Mouse (Mus musculus): Measurements from ENCODE around the gene Nr2f6.
A peak's percentile ranks its signal among the peaks of the same experiment; 100 is the strongest.

The Nr2f6 gene

GRCm38 (mm10) chr8:71388267-71388666 lies 6.5 kb upstream of the Nr2f6 start:
- no peak for DNase-seq (ENCODE audit: low read depth)

- DNase-seq (ENCODE audit: low read depth): no peak
Measured at GRCm38 (mm10) chr8:71385212-71385835, 3.6 kb upstream of the Nr2f6 start.

GRCm38 (mm10) chr8:71383860-71384259 lies 2.1 kb upstream of the Nr2f6 start:
- DNase-seq (ENCODE audit: low read depth): no peak

DNA sequence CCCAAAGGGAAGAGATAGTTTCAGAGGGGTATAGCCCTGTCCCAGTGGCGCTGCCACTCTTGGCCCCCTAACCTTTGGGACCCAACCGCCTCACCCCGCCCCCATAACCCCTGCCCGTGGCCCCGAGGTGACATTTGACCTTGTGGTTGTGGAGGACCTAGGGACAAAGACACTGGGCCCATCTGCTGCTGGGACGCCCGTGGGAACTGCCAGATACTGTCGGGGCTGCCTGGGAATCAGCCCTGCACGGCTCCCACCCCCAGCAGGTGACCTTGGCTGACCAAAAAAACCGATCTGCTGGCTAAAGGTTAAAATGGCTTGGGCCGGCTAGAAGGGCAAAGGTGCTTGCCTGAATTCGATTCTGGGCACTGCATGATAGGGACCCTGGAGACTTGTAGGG lies 1.6 kb upstream of the Nr2f6 start:
- no peak for DNase-seq (ENCODE audit: low read depth)

GRCm38 (mm10) chr8:71381971-71382961 lies 506 bp upstream of the Nr2f6 start:
- peak; percentile 95 for DNase-seq (ENCODE audit: low read depth)

DNA sequence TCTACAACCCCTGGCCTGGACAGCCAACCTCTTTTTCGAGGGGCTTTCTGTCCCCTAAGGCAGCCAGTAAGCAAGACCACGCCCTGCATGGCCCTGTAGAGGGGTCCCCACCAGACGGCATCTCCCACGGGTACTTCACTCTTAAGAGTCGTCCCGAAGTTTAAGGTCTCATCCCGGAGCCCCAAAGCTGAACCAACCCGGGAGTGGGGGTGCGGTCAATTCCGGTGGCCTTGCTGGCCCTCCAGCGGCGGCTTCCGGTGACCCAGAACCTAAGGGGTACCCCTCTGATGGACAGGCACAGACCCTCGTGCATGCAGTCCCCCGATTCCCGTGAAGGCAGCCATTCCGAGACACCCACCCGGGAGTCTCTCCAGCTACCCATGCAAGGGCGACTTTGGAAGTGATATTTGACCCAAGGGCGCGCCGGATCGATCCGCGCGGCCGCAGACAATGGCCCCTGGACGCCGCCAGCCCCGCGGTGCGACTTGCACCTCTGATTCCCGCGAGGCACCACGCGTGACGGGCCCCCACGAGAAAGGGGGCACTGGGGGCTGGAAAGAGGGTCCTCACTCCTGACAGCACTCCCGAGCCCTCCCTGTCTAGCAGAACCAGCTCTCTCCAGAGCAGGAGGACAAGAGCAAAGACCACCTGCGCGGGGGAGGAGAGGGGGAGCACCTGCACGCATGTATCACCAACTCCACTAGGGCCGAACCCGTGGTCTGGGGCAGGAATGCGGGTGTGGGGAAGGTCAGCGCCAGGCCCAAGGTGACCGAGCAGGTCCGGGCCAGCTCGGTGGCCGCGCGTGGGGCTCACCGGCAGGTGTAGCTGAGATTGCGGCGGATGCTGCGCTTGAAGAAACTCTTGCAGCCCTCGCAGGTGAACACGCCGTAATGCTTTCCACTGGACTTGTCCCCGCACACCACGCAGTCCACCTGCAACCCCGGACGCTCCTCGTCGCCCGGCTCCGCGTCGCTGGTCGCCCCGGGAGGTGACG lies 1.3 kb downstream of the Nr2f6 start:
- DNase-seq (ENCODE audit: low read depth): no peak

DNA sequence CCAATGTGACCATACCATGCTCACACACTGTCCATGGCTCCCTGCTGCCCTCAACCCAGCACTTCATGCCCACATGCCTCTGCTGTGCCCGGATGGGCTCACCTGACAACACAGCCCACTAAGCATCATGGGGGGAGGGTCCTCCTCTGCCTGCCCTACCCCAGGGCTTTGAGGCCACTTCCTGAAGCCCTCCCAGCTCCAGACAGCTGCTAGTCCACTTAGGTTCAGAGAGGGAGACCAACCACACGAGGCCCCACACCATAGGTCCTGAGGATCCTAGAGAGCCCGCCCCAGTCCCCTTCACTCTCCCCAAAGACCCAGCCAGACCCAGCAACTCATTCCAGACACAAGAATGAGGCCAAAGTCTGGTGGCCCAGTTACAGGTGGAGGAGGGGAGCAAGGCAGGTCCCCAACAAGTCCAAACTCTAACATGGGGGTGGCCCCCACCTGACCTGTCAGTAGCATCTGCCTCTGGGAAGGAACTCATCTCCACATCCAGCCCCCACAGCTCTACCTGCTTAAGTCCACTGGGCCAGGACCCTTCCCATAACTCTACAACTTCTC lies 2.2 kb downstream of the Nr2f6 start:
- DNase-seq (ENCODE audit: low read depth): no peak

- DNase-seq (ENCODE audit: low read depth): no peak
Measured at GRCm38 (mm10) chr8:71379008-71379407, 2.8 kb downstream of the Nr2f6 start.

DNA sequence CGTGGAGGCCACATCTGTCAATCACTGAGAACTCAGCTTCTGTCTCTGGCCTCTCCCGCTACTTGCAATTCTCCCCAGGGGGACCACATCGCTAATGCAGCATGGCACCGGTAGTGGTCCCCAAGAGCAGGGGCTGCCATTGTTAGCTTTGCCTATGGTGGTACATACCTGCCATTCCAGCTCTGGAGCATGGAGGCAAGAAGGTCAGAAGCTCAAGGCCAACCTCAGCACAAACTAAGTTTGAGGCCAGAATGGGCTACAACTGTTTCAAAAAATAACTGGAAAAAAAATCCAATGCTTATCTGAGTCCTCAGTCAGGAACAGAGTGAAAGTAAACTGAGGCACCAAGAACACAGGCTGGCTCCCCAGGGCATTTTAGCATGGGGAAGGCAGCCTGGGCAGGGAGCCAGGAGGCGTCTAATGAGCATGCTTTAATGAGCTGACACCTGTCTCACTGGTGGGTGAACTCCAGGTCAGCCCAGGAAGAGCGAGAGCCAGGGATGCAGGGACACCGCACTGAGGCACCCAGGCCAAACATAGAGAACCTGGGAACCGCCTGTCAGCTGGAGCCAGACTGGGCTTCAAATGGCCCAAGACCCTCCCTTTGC lies 5.2 kb downstream of the Nr2f6 start:
- DNase-seq (ENCODE audit: low read depth): no peak

DNA sequence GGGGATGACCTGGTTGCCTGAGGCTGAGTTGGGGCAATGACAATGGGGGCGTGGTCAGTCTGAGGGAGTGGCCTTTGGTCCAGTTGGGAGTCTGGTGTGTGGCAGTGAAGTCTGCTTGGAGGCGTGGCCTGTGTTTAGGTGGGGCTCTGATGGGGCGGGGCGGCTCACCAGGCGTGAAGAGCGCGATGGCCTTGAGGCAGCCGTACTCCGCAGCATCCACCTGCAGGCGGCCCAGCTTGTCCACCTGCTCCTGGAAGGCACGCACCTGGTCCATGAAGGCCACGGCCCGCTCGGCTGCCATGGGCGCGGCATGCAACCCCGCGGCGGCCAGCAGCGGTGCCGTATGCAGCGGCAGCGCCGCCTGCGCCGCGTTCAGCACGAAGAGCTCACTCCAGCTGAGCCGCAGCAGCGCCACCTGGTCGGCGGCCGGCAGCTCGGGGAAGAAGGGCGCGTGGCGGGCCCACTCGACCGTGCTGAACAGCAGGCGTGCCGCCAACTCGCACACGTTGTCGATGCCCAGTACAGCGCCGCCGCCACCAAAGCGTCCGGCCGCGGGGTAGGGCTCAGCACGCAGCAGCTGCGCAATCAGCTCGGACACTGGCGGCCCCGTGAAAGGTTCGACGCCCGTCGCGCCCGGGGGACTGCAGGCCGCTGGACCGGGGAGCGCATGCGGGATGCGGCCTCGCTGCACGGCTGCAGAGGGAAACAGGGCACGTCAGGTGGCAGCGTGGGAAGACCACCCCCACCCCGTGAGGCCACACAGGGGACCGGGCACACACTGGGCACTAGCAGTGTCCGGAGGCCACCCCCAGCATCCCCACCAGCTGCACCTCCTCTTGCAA lies 6.0 kb downstream of the Nr2f6 start:
- DNase-seq (ENCODE audit: low read depth): no peak

- no peak for DNase-seq (ENCODE audit: low read depth)
Measured at GRCm38 (mm10) chr8:71374616-71375206, 7.0 kb downstream of the Nr2f6 start.

GRCm38 (mm10) chr8:71373000-71373399 lies 8.8 kb downstream of the Nr2f6 start:
- no peak for DNase-seq (ENCODE audit: low read depth)

DNA sequence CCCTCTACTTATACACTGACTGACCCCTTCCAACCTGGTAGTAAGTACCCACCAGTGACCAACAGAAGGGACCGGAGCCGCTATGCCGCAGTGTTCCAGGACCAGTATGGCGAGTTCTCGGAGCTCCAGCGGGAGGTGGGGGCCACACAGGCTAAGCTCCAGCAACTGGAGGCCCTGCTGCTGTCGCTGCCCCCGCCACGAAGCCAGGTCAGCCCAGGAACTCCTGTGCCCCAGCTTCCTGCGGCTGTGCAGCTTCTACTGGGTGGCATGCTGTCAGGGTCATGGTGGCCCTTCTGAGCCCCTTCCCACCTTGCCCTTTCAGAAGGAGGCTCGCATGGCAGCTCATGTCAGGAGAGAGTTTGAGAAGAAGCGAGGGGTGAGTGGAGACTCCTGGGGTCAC lies 9.3 kb downstream of the Nr2f6 start:
- no peak for DNase-seq (ENCODE audit: low read depth)

GRCm38 (mm10) chr8:71371236-71371848 lies 10.4 kb downstream of the Nr2f6 start, which contains the start of gene Ocel1:
Ocel1 (plus strand) TSS chr8:71371298.
- peak; percentile 99 for DNase-seq (ENCODE audit: low read depth)

GRCm38 (mm10) chr8:71370711-71371235 lies 11.0 kb downstream of the Nr2f6 start:
- DNase-seq (ENCODE audit: low read depth): peak; percentile 44

- DNase-seq (ENCODE audit: low read depth): no peak
Measured at GRCm38 (mm10) chr8:71369040-71369718, 12.6 kb downstream of the Nr2f6 start.

DNA sequence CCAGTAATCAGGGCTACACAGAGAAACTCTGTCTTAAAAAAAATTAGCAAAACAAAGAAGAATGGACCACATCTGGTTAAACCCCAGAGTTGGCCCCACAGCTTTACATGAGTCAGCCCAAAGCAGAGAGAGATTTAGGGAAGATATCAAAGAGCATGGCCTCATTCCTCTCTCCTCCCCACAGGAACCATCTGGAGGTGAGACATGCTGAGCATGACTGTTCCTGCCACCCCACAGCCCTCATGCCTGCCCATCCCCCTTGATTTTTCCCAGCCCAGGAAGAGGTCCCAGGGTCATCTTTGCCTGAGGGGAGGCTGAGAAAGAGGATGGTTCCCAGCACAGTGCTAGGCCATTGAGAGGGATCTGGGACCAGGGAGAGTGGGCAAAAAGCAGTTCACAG lies 13.4 kb downstream of the Nr2f6 start:
- peak; percentile 66 for DNase-seq (ENCODE audit: low read depth)

DNA sequence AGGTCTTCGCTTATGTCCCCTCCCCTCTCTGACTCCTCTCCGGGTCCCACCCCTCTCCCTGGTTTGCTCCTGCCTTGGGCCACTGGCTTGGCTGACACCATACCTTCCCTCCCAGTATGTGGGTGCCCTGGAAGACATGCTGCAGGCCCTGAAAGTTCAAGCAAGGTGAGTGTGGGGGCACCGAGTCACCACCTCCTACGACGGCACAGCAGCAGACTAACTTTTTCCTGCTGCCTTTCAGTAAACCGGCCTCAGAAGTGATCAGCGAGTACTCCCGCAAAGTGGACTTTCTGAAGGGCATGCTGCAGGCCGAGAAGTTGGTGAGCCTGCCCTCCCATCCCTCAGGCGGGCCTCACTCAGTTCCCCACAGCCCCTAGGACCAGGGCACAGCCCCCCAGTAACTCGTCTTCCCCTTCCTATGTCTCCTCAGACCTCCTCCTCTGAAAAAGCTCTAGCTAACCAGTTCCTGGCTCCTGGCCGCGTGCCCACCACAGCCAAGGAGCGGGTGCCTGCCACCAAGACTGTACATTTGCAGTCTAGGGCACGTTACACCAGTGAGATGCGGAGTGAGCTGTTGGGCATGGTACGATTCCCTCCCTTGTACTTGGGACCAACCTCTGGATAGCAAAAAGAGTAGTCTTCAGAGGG lies 14.1 kb downstream of the Nr2f6 start:
- DNase-seq (ENCODE audit: low read depth): no peak
